Mouse (Mus musculus) intestine, embryonic 15.5 days (tissue): ENCODE measurements at regions not wholly inside any gene's neighbourhood (a gene's known extent, or its start where the extent isn't known, plus 50 kb on each side); places are given as distances from the start of the nearest gene placed in this dataset.

Experiments used
- ATAC-seq: fragments of 200-750 bp; cut with Nextera tagmentation; 2 replicates; pipeline ENCODE4 v1.8.0; 2017; ENCODE audit warnings: moderate TSS enrichment, moderate library complexity
- H3K27ac ChIP-seq: fragments of 300-500 bp; sonication (generic); 2 replicates; pipeline ENCODE4 v1.5.1; 2015; ENCODE audit warnings: mild to moderate bottlenecking, inconsistent platforms
- H3K27me3 ChIP-seq: fragments of 300-500 bp; sonication (generic); replicated peaks from 2 replicates; pipeline ENCODE4 v1.6.1; 2015; ENCODE audit warnings: inconsistent platforms
- H3K36me3 ChIP-seq: fragments of 300-500 bp; sonication (generic); 2 replicates; pipeline ENCODE4 v1.6.1; 2015; ENCODE audit warnings: inconsistent platforms
- H3K4me1 ChIP-seq: fragments of 300-500 bp; sonication (generic); replicated peaks from 2 replicates; pipeline ENCODE4 v1.6.1; 2015; ENCODE audit warnings: inconsistent platforms
- H3K4me2 ChIP-seq: fragments of 300-500 bp; sonication (generic); replicated peaks from 2 replicates; pipeline ENCODE4 v1.6.1; 2015; ENCODE audit warnings: mild to moderate bottlenecking, inconsistent platforms
- H3K4me3 ChIP-seq: fragments of 300-500 bp; sonication (generic); replicated peaks from 2 replicates; pipeline ENCODE4 v1.5.1; 2015; ENCODE audit warnings: inconsistent platforms
- H3K9ac ChIP-seq: fragments of 300-500 bp; sonication (generic); 2 replicates; pipeline ENCODE4 v1.6.1; 2015; ENCODE audit warnings: inconsistent platforms
- H3K9me3 ChIP-seq: fragments of 300-500 bp; sonication (generic); 2 replicates; pipeline ENCODE4 v1.6.1; 2016; ENCODE audit warnings: inconsistent platforms
- WGBS: fragments of 180-500 bp; shearing (Covaris S2); methylation state at CpG from one replicate; pipeline ENCODE4 v1.1.7; 2015; 5-methylcytosine and 5-hydroxymethylcytosine counted together

DNA sequence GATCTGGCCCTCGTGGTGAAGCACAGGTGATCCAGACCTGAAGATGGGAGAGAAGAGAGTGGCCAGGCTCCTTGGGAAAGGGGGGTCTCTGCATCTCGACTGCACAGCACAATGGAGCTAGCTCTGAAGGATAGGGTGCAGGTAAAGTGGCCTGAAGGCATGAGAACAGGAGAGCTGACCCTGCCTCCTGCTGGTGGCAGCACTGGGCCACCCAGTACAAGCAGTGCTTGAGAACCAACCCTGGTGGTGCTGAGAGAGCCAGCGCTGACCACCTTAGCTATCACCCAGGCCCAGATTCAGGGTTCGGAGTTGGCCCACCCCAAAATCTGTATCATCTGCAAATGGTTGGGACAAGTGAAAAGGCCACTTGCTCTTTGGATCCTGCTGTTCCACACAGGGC, 66.2 kb downstream of the A730009L09Rik start:
- Histone ChIP-seq H3K4me3 (no peak overlapping the region), H3K4me2 (no peak overlapping the region), H3K36me3 (no peaks in the 10 kb centered on the region), H3K27me3 (no peaks in the 10 kb centered on the region), H3K9ac (no peak overlapping the region), H3K27ac (no peak overlapping the region), H3K9me3 (no peaks in the 10 kb centered on the region), H3K4me1 (no peaks in the 10 kb centered on the region)
- ATAC-seq, result no peak
- WGBS, result 77% methylated on average over 4 of the region's 4 CpGs

DNA sequence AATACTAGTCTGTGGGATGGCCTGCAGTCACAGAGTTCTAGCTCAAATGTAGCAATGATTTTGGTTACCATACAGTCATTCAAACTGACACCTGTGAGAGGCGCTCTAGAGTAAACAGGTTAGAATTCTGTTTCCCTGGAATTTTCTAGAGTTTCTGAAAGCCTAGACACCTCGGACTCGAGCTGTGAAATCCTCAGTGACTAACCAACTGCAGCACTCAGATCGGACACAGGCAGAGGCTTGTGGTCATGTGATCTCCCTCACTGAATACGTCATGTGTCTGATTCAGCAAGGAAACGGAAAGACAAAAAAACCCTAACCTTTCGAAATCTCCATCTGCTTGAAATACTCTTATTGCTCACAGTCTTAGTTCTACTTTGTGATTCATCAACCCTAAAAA, 68.4 kb downstream of the A730009L09Rik start:
- H3K36me3 ChIP-seq, result no peaks in the 10 kb centered on the region
- H3K27me3 ChIP-seq, result no peaks in the 10 kb centered on the region
- H3K4me1 ChIP-seq, result no peaks in the 10 kb centered on the region
- H3K9me3 ChIP-seq, result no peaks in the 10 kb centered on the region
- no peak overlapping the region for H3K27ac ChIP-seq
- WGBS, result 75% methylated on average over 7 of the region's 7 CpGs
- no peak for ATAC-seq
- no peak overlapping the region for H3K9ac ChIP-seq
- no peak overlapping the region for H3K4me3 ChIP-seq
- no peak overlapping the region for H3K4me2 ChIP-seq

- H3K27ac ChIP-seq, result no peak overlapping the region
- no peaks in the 10 kb centered on the region for H3K27me3 ChIP-seq
- no peaks in the 10 kb centered on the region for H3K9me3 ChIP-seq
- no peak overlapping the region for H3K9ac ChIP-seq
- 80% methylated on average over 19 of the region's 19 CpGs for WGBS
- H3K4me3 ChIP-seq, result no peak overlapping the region
- H3K36me3 ChIP-seq, result no peaks in the 10 kb centered on the region
- no peak overlapping the region for H3K4me2 ChIP-seq
- no peaks in the 10 kb centered on the region for H3K4me1 ChIP-seq
- no peak for ATAC-seq
Measured at GRCm38 (mm10) chr16:84583773-84584229, 68.9 kb downstream of the A730009L09Rik start.

DNA sequence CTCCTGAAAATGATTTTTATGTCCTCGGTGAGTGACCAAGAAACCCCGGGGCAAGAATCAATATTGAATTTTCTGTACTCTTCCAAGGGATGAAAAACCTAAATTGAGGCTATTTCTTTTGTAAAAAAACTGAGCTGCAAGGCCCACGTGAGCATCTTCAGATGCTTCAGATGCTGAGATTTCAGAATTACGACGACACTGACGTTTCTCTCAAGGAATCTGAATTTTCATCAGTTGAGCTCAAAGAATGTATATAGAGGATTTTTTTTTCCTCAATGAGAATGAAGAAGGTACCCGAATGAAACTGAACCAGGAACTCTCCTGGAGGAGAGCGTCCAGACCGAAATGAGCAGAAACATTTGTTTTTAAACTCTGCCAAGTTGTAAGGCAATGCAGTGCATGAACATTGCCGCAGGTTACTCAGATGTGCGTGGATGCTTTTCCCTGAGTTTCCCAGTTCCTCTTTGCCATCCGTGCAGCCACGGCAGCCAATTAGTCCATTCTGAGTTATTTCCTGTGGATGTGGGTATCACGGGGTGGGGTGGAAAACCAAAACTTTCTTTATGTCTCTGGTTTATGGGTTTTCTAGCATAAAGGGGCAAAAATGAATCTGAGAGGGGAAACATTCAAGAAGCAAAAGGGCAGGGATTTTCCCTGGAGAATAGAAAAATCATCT, 69.9 kb downstream of the A730009L09Rik start:
- no peak overlapping the region for H3K27ac ChIP-seq
- no peak overlapping the region for H3K9ac ChIP-seq
- H3K4me2 ChIP-seq, result no peak overlapping the region
- no peak for ATAC-seq
- no peaks in the 10 kb centered on the region for H3K4me1 ChIP-seq
- H3K36me3 ChIP-seq, result no peaks in the 10 kb centered on the region
- no peaks in the 10 kb centered on the region for H3K9me3 ChIP-seq
- H3K27me3 ChIP-seq, result no peaks in the 10 kb centered on the region
- 84% methylated on average over 14 of the region's 14 CpGs for WGBS
- H3K4me3 ChIP-seq, result no peak overlapping the region

GRCm38 (mm10) chr16:84592978-84593377, 78.1 kb downstream of the A730009L09Rik start:
- WGBS, result 41% methylated on average over 2 of the region's 2 CpGs

DNA sequence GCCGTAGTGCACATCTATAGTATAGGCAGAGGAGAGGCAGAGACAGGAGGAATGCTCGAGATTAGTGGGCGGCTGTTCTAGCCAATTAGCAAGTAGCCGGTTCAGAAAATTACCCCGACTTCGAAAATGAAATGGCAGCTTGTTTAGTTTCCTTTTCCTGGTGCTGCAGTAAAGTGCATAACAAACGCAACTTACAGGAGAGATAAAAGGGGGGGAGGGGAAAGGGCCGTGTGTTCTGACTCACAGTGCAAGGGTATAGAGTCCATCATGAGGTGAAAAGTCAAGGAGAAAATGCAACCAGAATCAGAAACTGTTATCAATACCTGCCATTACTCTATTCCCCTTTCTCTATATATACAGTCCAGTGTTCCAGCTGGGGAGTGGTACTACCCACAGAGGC, 88.0 kb downstream of the A730009L09Rik start:
- Histone ChIP-seq H3K9me3 (no peaks in the 10 kb centered on the region), H3K4me2 (no peak overlapping the region), H3K9ac (no peak overlapping the region), H3K36me3 (no peaks in the 10 kb centered on the region), H3K27ac (no peak overlapping the region), H3K4me1 (no peaks in the 10 kb centered on the region), H3K4me3 (no peak overlapping the region), H3K27me3 (no peaks in the 10 kb centered on the region)
- 83% methylated on average over 8 of the region's 8 CpGs for WGBS
- no peak for ATAC-seq

More at GRCm38 (mm10) chr16:84592978-84593377, 78.1 kb downstream of the A730009L09Rik start:
- Histone ChIP-seq H3K27me3 (no peaks in the 10 kb centered on the region), H3K36me3 (no peaks in the 10 kb centered on the region), H3K4me1 (no peaks in the 10 kb centered on the region), H3K27ac (no peak overlapping the region), H3K4me2 (no peak overlapping the region), H3K9me3 (no peaks in the 10 kb centered on the region), H3K4me3 (no peak overlapping the region), H3K9ac (no peak overlapping the region)
- no peak for ATAC-seq

GRCm38 (mm10) chr16:84603465-84604205, 88.7 kb downstream of the A730009L09Rik start:
- Histone ChIP-seq H3K36me3 (no peaks in the 10 kb centered on the region), H3K27me3 (no peaks in the 10 kb centered on the region), H3K27ac (no peak overlapping the region), H3K4me3 (no peak overlapping the region), H3K9ac (no peak overlapping the region), H3K4me2 (no peak overlapping the region), H3K4me1 (no peaks in the 10 kb centered on the region), H3K9me3 (no peaks in the 10 kb centered on the region)
- 81% methylated on average over 1 of the region's 1 CpGs for WGBS
- ATAC-seq, result no peak

DNA sequence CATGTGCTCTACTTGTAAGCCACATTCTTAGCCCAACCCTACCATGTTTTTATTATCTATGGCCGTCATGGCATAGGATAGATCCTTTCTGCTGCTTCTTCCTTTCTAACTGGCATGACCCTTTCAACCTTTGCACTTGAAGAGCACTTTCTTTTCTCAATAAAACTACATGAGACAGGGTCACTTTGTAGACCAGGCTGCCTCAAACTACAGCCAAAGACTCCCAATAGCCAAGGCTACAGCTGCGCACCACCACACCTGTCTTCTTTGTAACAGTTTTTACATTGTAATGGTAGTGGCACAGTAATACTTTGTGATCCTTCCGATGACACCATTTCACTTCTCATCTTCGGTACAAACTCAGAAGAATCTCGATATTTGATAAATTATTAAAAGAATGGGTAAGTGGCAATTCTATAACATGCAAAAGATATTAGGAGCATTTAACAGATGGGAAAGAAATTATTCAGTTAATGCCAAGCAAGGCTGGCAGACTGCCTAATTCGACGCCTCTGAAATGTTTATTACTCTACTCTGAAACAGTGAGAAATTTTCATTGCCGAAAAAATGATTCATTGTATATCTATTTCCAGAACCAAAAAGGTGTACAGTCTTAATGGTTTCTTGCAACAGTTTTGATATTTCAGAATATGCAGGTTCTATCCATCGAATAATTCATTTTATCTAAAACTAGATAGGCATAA, 89.5 kb downstream of the A730009L09Rik start:
- no peak overlapping the region for H3K9ac ChIP-seq
- no peak overlapping the region for H3K4me3 ChIP-seq
- ATAC-seq, result no peak
- 91% methylated on average over 9 of the region's 9 CpGs for WGBS
- H3K4me1 ChIP-seq, result no peaks in the 10 kb centered on the region
- H3K27me3 ChIP-seq, result no peaks in the 10 kb centered on the region
- no peaks in the 10 kb centered on the region for H3K36me3 ChIP-seq
- H3K27ac ChIP-seq, result no peak overlapping the region
- no peak overlapping the region for H3K4me2 ChIP-seq
- no peaks in the 10 kb centered on the region for H3K9me3 ChIP-seq

DNA sequence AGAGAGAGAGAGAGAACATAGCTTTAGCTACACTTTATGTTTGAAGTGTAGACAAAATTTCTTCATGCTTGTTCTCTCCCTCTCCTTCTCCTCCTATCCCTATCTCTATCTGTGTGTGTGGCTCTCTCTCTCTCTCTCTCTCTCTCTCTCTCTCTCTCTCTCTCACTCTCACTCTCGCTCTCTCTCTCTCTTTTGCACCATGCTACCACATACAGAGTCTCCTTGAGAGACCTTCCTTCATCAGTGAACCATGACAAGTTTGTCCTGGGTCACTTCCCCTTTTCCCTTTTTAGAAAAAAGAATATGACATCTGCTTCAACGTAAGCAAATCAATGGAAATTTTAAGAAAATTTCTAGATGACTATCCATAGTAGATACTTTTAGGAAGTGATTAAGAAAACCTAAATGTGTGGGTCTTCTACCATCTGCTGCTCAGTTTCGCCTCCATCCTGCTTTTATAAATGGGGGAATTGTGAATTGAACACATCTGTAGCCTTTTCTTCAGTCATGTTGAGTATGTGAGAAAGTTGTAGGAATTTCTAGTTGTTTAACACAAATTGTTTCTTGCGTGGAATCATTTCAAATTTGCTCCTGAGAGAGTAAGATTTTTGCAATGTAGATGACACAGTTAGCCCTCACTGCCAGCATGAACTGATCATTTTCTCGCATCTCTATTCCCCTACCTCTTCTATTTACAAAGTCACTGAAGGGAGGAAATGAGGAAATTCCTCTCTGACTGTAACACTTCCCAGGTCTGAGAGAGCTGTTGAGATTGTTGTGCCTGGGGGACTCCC, 91.3 kb downstream of the A730009L09Rik start:
- no peaks in the 10 kb centered on the region for H3K4me1 ChIP-seq
- H3K9me3 ChIP-seq, result no peaks in the 10 kb centered on the region
- H3K4me3 ChIP-seq, result no peak overlapping the region
- H3K27ac ChIP-seq, result no peak overlapping the region
- no peak overlapping the region for H3K4me2 ChIP-seq
- WGBS, result 73% methylated on average over 5 of the region's 5 CpGs
- no peak overlapping the region for H3K9ac ChIP-seq
- ATAC-seq, result no peak
- no peaks in the 10 kb centered on the region for H3K36me3 ChIP-seq
- H3K27me3 ChIP-seq, result no peaks in the 10 kb centered on the region

DNA sequence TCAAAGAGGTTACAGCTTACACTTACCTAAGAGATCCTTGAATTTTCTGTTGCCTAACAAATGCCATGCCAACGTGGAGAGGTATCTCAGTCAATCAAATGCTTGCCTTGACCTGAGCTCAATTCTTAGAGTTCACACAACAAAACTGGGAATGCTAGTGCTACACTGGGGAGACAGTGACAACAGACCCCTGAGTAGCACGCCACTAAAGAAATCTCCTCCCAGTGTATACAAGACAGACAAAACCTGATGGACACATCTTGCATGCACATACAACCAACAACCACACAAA, 91.8 kb downstream of the A730009L09Rik start:
- Histone ChIP-seq H3K4me1 (no peaks in the 10 kb centered on the region), H3K9me3 (no peaks in the 10 kb centered on the region), H3K4me3 (no peak overlapping the region), H3K27me3 (no peaks in the 10 kb centered on the region), H3K36me3 (no peaks in the 10 kb centered on the region), H3K4me2 (no peak overlapping the region), H3K9ac (no peak overlapping the region), H3K27ac (no peak overlapping the region)
- no peak for ATAC-seq
- WGBS, result 58% methylated on average over 2 of the region's 2 CpGs

DNA sequence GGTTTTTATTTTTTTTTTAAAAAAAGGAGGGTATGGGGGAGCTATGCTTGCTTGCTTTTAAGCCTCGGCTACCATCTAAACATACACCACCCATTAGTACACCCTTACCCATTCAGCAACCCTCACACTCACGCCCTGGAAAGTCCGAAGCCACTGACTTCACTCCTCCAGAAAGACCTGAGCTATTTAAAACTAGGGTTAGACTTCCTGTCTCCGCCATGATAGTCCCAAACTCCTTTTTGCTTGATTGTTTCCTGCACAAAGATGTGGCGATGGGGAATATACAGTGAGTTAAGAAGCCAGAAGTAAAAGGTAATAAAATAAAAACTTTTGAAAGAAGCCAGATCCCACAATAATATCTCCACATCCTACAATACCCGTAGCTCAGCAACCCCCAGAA, 92.6 kb downstream of the A730009L09Rik start:
- Histone ChIP-seq H3K4me1 (no peaks in the 10 kb centered on the region), H3K36me3 (no peaks in the 10 kb centered on the region), H3K4me3 (no peak overlapping the region), H3K4me2 (no peak overlapping the region), H3K27me3 (no peaks in the 10 kb centered on the region), H3K27ac (no peak overlapping the region), H3K9ac (no peak overlapping the region), H3K9me3 (no peaks in the 10 kb centered on the region)
- no peak for ATAC-seq
- WGBS, result 74% methylated on average over 6 of the region's 6 CpGs

DNA sequence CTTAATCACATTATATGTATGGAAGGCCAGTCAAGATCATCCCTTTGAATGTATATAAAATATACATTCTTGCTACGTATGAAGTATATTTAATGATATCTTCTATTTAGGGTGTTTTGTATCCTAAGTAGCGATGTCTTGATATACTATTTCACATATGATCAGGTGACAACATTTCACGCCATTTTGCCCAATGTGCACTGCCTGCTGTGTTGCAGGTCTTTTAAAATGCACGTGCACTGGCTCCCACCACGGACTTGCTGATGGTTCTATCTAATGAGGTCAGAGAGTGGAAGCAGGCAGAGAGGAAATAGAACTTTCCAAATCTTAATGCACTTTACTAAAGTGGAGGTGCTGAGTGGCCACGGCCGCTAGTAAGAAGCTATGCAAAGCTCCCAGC, 100.8 kb downstream of the A730009L09Rik start:
- no peaks in the 10 kb centered on the region for H3K36me3 ChIP-seq
- WGBS, result 89% methylated on average over 7 of the region's 7 CpGs

More for the DNA sequence above, 100.8 kb downstream of the A730009L09Rik start:
- H3K27me3 ChIP-seq, result no peaks in the 10 kb centered on the region
- no peak overlapping the region for H3K4me3 ChIP-seq
- no peak overlapping the region for H3K9ac ChIP-seq
- no peak for ATAC-seq
- no peaks in the 10 kb centered on the region for H3K9me3 ChIP-seq
- no peaks in the 10 kb centered on the region for H3K4me1 ChIP-seq
- no peak overlapping the region for H3K27ac ChIP-seq
- H3K4me2 ChIP-seq, result no peak overlapping the region
